Mouse (Mus musculus): ENCODE results near the gene Tnfrsf1a. TPM values are rescaled to one million over a fixed set of nuclear protein-coding genes. Genes with fewer than 3 reads are reported as not detected.

Tnfrsf1a gene
- polyA plus RNA-seq, 1 experiment = 11.8 TPM

GRCm38 (mm10) chr6:125318981-125319918, 29.9 kb upstream of the Tnfrsf1a start:
- no peak for TF ChIP-seq POLR2A (IDR thresholded peaks at IDR 0.05; ENCODE audit: borderline replicate concordance, insufficient read depth, low read length)
- no peak for TF ChIP-seq CTCF (IDR thresholded peaks at IDR 0.05; ENCODE audit: borderline replicate concordance, insufficient read depth, low read depth, low read length)
- Histone ChIP-seq H3K27me3 (ENCODE audit: control insufficient read depth, insufficient read depth, low read length) (no peaks in the 10 kb centered on the region; the same call in 1 of the 2 replicates), H3K4me3 (replicated peaks; ENCODE audit: insufficient read depth, low read depth, low read length) (no peak overlapping the region), H3K27ac (ENCODE audit: insufficient read depth, low read length) (no peak overlapping the region), H3K4me1 (ENCODE audit: control insufficient read depth, insufficient read depth, low read length) (peaks cover 6% of the 10 kb centered on the region; the same call in 1 of the 2 replicates)
- 77% methylated on average over 15 of the region's 15 CpGs for WGBS
- no peak for DNase-seq

- DNase-seq = no peak
- Histone ChIP-seq H3K27ac (ENCODE audit: insufficient read depth, low read length) (no peak overlapping the region), H3K4me3 (replicated peaks; ENCODE audit: insufficient read depth, low read depth, low read length) (no peak overlapping the region), H3K27me3 (ENCODE audit: control insufficient read depth, insufficient read depth, low read length) (no peaks in the 10 kb centered on the region; the same call in 1 of the 2 replicates), H3K4me1 (ENCODE audit: control insufficient read depth, insufficient read depth, low read length) (peaks cover 6% of the 10 kb centered on the region; the same call in 1 of the 2 replicates)
- TF ChIP-seq CTCF (IDR thresholded peaks at IDR 0.05; ENCODE audit: borderline replicate concordance, insufficient read depth, low read depth, low read length) (no peak), POLR2A (IDR thresholded peaks at IDR 0.05; ENCODE audit: borderline replicate concordance, insufficient read depth, low read length) (no peak)
Measured at GRCm38 (mm10) chr6:125319919-125320296, 29.3 kb upstream of the Tnfrsf1a start.

DNA sequence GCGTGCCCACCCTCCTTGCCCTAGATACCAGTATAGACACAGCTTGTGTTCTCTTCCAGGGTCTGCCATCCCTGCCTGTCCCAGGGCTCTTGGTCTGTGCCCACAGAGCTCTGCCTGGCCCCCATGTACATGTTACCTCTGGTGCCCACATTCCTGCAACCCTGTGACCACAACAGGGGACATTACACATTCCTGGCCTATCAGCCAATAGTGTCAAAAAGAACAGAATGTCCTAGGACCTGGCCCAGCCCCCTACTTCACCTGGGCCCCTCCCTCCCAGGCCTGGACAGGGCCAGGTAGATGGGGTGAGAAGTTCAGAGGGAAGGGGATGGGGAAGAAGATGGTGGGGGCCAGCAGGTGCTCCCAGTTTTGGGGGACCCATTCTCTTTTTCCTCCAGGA, 28.8 kb upstream of the Tnfrsf1a start, which contains the start of gene Scnn1a:
Scnn1a (plus strand) TSS at position 337 of the 400 bp plus-strand sequence.
- Histone ChIP-seq H3K4me1 (ENCODE audit: control insufficient read depth, insufficient read depth, low read length) (peaks cover 6% of the 10 kb centered on the region; the same call in 1 of the 2 replicates), H3K27me3 (ENCODE audit: control insufficient read depth, insufficient read depth, low read length) (no peaks in the 10 kb centered on the region; the same call in 1 of the 2 replicates), H3K27ac (ENCODE audit: insufficient read depth, low read length) (no peak within 1 kb of the TSS), H3K4me3 (replicated peaks; ENCODE audit: insufficient read depth, low read depth, low read length) (no peak within 1 kb of the TSS)
- no peak for DNase-seq
- no peak for TF ChIP-seq CTCF (IDR thresholded peaks at IDR 0.05; ENCODE audit: borderline replicate concordance, insufficient read depth, low read depth, low read length)
- no peak for TF ChIP-seq POLR2A (IDR thresholded peaks at IDR 0.05; ENCODE audit: borderline replicate concordance, insufficient read depth, low read length)
- WGBS = 100% methylated on average over 1 of the region's 1 CpGs

- Histone ChIP-seq H3K4me3 (replicated peaks; ENCODE audit: insufficient read depth, low read depth, low read length) (no peak overlapping the region), H3K27me3 (ENCODE audit: control insufficient read depth, insufficient read depth, low read length) (no peaks in the 10 kb centered on the region; the same call in 1 of the 2 replicates)
Measured at GRCm38 (mm10) chr6:125321114-125321855, 27.9 kb upstream of the Tnfrsf1a start.

GRCm38 (mm10) chr6:125322794-125323193, 26.4 kb upstream of the Tnfrsf1a start:
- DNase-seq = no peak
- no peak for TF ChIP-seq CTCF (IDR thresholded peaks at IDR 0.05; ENCODE audit: borderline replicate concordance, insufficient read depth, low read depth, low read length)
- no peak for TF ChIP-seq POLR2A (IDR thresholded peaks at IDR 0.05; ENCODE audit: borderline replicate concordance, insufficient read depth, low read length)

More at GRCm38 (mm10) chr6:125321114-125321855, 27.9 kb upstream of the Tnfrsf1a start:
- TF ChIP-seq POLR2A (IDR thresholded peaks at IDR 0.05; ENCODE audit: borderline replicate concordance, insufficient read depth, low read length) (no peak), CTCF (IDR thresholded peaks at IDR 0.05; ENCODE audit: borderline replicate concordance, insufficient read depth, low read depth, low read length) (no peak)
- peaks cover 6% of the 10 kb centered on the region; the same call in 1 of the 2 replicates for H3K4me1 ChIP-seq (ENCODE audit: control insufficient read depth, insufficient read depth, low read length)
- no peak overlapping the region for H3K27ac ChIP-seq (ENCODE audit: insufficient read depth, low read length)
- 15% methylated on average over 26 of the region's 26 CpGs for WGBS
- no peak for DNase-seq

DNA sequence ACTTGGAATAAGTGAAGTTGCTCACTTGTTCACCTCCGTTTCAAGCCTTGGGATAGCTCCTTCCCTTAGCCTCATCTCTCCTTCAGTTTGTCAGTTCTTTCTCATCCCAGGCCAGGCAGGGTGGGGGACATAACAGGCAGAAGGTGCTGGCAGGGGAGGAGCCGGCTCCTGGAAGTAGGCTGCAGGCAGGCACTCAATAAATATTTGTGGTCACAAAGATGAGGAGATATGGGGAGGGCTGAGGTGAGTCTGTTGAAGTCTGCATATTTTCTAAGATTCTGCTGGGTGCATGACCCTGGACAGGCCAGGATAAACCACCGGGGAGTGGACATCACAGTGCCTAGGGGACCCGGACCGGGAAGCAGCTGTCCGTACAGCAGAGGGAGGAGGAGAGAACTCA, 25.6 kb upstream of the Tnfrsf1a start:
- Histone ChIP-seq H3K27ac (ENCODE audit: insufficient read depth, low read length) (no peak overlapping the region), H3K4me3 (replicated peaks; ENCODE audit: insufficient read depth, low read depth, low read length) (no peak overlapping the region), H3K4me1 (ENCODE audit: control insufficient read depth, insufficient read depth, low read length) (peaks cover 6% of the 10 kb centered on the region; the same call in 1 of the 2 replicates), H3K27me3 (ENCODE audit: control insufficient read depth, insufficient read depth, low read length) (no peaks in the 10 kb centered on the region; the same call in 1 of the 2 replicates)
- 73% methylated on average over 6 of the region's 6 CpGs for WGBS
- DNase-seq = no peak
- TF ChIP-seq CTCF (IDR thresholded peaks at IDR 0.05; ENCODE audit: borderline replicate concordance, insufficient read depth, low read depth, low read length) = no peak
- no peak for TF ChIP-seq POLR2A (IDR thresholded peaks at IDR 0.05; ENCODE audit: borderline replicate concordance, insufficient read depth, low read length)

More at GRCm38 (mm10) chr6:125322794-125323193, 26.4 kb upstream of the Tnfrsf1a start:
- peaks cover 6% of the 10 kb centered on the region; the same call in 1 of the 2 replicates for H3K4me1 ChIP-seq (ENCODE audit: control insufficient read depth, insufficient read depth, low read length)
- no peak overlapping the region for H3K27ac ChIP-seq (ENCODE audit: insufficient read depth, low read length)
- no peak overlapping the region for H3K4me3 ChIP-seq (replicated peaks; ENCODE audit: insufficient read depth, low read depth, low read length)
- H3K27me3 ChIP-seq (ENCODE audit: control insufficient read depth, insufficient read depth, low read length) = no peaks in the 10 kb centered on the region; the same call in 1 of the 2 replicates
- WGBS = 73% methylated on average over 13 of the region's 13 CpGs

- TF ChIP-seq CTCF (IDR thresholded peaks at IDR 0.05; ENCODE audit: borderline replicate concordance, insufficient read depth, low read depth, low read length) = no peak
- no peak for TF ChIP-seq POLR2A (IDR thresholded peaks at IDR 0.05; ENCODE audit: borderline replicate concordance, insufficient read depth, low read length)
- no peaks in the 10 kb centered on the region; the same call in 1 of the 2 replicates for H3K27me3 ChIP-seq (ENCODE audit: control insufficient read depth, insufficient read depth, low read length)
- no peak for DNase-seq
- no peak overlapping the region for H3K27ac ChIP-seq (ENCODE audit: insufficient read depth, low read length)
- H3K4me1 ChIP-seq (ENCODE audit: control insufficient read depth, insufficient read depth, low read length) = peaks cover 6% of the 10 kb centered on the region; the same call in 1 of the 2 replicates
- WGBS = 67% methylated on average over 6 of the region's 6 CpGs
- H3K4me3 ChIP-seq (replicated peaks; ENCODE audit: insufficient read depth, low read depth, low read length) = no peak overlapping the region
Measured at GRCm38 (mm10) chr6:125325337-125325736, 23.8 kb upstream of the Tnfrsf1a start.
